Mouse (Mus musculus): ENCODE measurements at regions not wholly inside any gene's neighbourhood (a gene's known extent, or its start where the extent isn't known, plus 50 kb on each side); places are given as distances from the start of the nearest gene placed in this dataset.

- no peak for TF ChIP-seq CTCF (conservative IDR thresholded peaks at IDR 0.05 in 1 of 2, IDR thresholded peaks at IDR 0.05 in 1 of 2; ENCODE audit: low read depth in 2 of 2, low read length in 2 of 2)
- TF ChIP-seq POLR2A (IDR thresholded peaks at IDR 0.05; ENCODE audit: low read depth, low read length), result no peak
- TF ChIP-seq ZMIZ1 (IDR thresholded peaks at IDR 0.05; ENCODE audit: low read depth, low read length), result no peak
- TF ChIP-seq ZNF384 (IDR thresholded peaks at IDR 0.05; ENCODE audit: low read depth, low read length), result no peak
- no peak for TF ChIP-seq MAFK (IDR thresholded peaks at IDR 0.05; ENCODE audit: insufficient replicate concordance, low read length)
These were observed 65.9 kb upstream of the 4932438A13Rik start for GRCm38 (mm10) chr3:36797025-36797424.

All from CH12.LX (cell line).